Mouse (Mus musculus): ENCODE measurements around the gene Ppp1r37. TPM values are rescaled to one million over a fixed set of nuclear protein-coding genes. Genes with fewer than 3 reads are reported as not detected.

Ppp1r37 gene
- polyA plus RNA-seq, 1 experiment from 2014 or later, result 18.3 TPM

DNA sequence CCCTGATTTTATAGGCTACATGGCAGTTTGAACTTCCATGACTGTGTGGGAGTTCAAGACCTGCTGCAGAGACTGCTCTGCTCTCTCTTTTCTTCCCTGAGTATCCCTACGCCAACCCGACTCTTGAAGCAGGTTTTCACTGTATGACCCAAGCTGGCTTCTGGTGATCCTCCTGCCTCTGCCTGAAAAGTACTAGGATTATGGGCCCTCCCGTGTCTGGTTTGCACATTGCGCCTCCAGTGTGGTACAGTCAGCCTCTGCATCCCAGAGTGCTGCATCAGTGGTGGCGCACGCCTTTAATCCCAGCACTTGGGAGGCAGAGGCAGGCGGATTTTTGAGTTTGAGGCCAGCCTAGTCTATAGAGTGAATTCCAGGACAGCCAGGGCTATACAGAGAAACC lies 53.1 kb downstream of the Ppp1r37 start:
- ATAC-seq (ENCODE audit: low read depth), result no peak
- Histone ChIP-seq H3K4me2 (ENCODE audit: low read depth, low read length) (peak overlapping the region; percentile 63), H3K27ac (ENCODE audit: low read length) (no peak overlapping the region)

DNA sequence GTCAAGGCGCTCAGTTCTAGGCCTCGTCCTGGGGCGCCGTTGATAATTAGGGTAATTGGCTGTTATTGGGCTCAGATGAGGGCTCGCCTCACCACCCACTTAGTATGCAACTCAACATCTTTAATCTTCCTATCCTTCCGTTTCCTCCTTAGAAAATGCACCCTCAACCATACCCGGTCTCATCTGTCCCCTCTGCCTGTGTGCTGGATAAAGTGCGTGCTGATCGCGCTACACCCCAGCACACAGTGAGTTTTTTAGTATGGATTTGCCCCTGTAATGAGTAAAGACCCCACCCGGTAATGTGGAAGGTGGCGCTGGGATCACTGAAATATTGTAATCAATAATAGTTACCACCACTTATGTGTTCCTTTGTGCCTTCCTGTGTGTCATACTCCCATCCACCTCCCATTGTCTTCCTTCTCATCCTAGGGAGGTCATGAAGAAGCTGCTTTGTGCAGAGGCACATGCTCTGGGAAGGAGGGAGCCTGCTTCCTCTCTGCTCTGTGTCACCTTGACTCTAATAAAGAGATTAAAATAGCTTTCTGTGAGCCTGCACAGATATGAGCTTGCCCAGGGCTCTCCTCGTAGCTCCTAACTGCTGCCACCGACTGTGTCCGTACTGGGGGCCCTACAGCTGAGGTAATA lies 53.8 kb downstream of the Ppp1r37 start:
- Histone ChIP-seq H3K36me3 (ENCODE audit: control insufficient read depth, insufficient read depth, low read length) (no peaks in the 10 kb centered on the region), H3K27me3 (ENCODE audit: control insufficient read depth, insufficient read depth, low read depth, low read length) (no peaks in the 10 kb centered on the region), H3K9ac (ENCODE audit: low read length) (peak overlapping the region; percentile 75), H3K4me1 (replicated peaks; ENCODE audit: control insufficient read depth, insufficient read depth, low read length) (peaks cover 10% of the 10 kb centered on the region), H3K4me2 (ENCODE audit: low read depth, low read length) (peak overlapping the region; percentile 63), H3K4me3 (ENCODE audit: low read length) (peak overlapping the region; percentile 67), H3K27ac (ENCODE audit: low read length) (no peak overlapping the region), H3K9me3 (ENCODE audit: control insufficient read depth, low read length) (no peaks in the 10 kb centered on the region)
- 4% methylated on average over 15 of the region's 15 CpGs for WGBS
- ATAC-seq (ENCODE audit: low read depth), result peak; percentile 3; the same call in 1 of the 2 replicates

More for the DNA sequence above, 53.1 kb downstream of the Ppp1r37 start:
- no peaks in the 10 kb centered on the region for H3K9me3 ChIP-seq (ENCODE audit: control insufficient read depth, low read length)
- no peaks in the 10 kb centered on the region for H3K36me3 ChIP-seq (ENCODE audit: control insufficient read depth, insufficient read depth, low read length)
- H3K4me1 ChIP-seq (replicated peaks; ENCODE audit: control insufficient read depth, insufficient read depth, low read length), result peaks cover 10% of the 10 kb centered on the region
- no peak overlapping the region for H3K4me3 ChIP-seq (ENCODE audit: low read length)
- 89% methylated on average over 7 of the region's 7 CpGs for WGBS
- H3K27me3 ChIP-seq (ENCODE audit: control insufficient read depth, insufficient read depth, low read depth, low read length), result no peaks in the 10 kb centered on the region
- no peak overlapping the region for H3K9ac ChIP-seq (ENCODE audit: low read length)

DNA sequence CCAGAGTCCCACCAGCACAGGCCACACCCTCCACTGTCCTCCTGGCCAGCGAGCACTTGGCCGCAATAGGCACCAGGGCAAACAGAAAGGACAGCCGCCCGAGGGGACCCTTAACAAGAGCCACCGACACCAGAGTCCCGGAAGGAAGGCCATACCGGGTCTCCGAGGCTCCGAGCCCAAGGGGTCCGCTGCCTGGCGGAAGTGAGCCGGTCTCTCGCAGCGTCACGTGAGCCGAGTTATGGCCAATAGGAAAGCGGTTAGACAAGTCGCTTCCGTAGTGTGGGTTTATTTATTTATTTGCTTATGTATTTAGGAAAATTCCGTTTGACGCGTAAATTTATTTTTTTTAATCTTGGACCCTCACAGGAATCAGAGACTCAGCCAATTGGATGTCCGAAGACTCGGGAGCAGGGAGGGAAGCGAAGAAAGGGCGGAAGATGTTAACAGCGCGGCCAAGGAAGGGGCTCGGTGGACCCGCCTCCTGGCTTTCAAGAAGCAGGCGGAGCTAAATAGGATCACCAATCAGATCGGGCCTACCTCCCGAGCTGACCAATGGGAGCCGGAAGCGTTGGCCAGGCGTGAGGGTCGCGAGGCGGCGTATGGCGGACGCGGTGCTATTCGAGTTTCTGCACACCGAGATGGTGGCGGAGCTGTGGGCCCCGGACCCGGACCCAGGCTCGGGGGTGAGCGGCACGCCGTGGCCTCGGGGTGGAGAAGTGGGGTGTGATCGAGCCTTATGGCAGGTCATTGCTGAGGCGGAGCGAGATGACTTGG lies 54.5 kb downstream of the Ppp1r37 start, which contains the start of the genes Bloc1s3 and Trappc6a:
Bloc1s3 (minus strand) TSS at position 218 of the 774 bp plus-strand sequence.
Trappc6a (plus strand) TSS at position 246 of the 774 bp plus-strand sequence.
- Histone ChIP-seq H3K27ac (ENCODE audit: low read length) (peak within 1 kb of the TSS; percentile 80), H3K27me3 (ENCODE audit: control insufficient read depth, insufficient read depth, low read depth, low read length) (no peaks in the 10 kb centered on the region), H3K4me3 (ENCODE audit: low read length) (peak within 1 kb of the TSS; percentile 67), H3K36me3 (ENCODE audit: control insufficient read depth, insufficient read depth, low read length) (no peaks in the 10 kb centered on the region), H3K4me1 (replicated peaks; ENCODE audit: control insufficient read depth, insufficient read depth, low read length) (peaks cover 10% of the 10 kb centered on the region), H3K9me3 (ENCODE audit: control insufficient read depth, low read length) (no peaks in the 10 kb centered on the region), H3K4me2 (ENCODE audit: low read depth, low read length) (peak within 1 kb of the TSS; percentile 95), H3K9ac (ENCODE audit: low read length) (peak within 1 kb of the TSS; percentile 76)
- ATAC-seq (ENCODE audit: low read depth), result peak; percentile 96
- WGBS, result under 1% methylated on average over 56 of the region's 56 CpGs

DNA sequence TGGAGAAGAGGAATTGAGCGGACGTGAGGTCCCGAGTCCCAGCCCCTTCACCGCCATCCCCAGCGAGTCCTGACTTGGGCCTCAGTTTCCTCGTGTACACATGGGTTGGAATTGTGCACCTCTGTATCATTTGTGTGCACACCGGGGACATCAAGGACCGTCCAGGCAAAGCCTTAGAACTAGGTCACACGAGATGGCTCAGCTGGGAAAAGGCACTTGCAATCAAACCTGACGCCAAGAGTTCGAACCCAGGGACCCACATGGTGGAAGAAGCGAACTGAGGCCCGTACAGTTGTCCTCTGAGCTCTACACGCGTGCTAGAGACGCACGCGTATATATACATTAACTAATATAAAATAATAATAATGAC lies 55.3 kb downstream of the Ppp1r37 start:
- H3K9me3 ChIP-seq (ENCODE audit: control insufficient read depth, low read length), result no peaks in the 10 kb centered on the region
- no peaks in the 10 kb centered on the region for H3K36me3 ChIP-seq (ENCODE audit: control insufficient read depth, insufficient read depth, low read length)
- H3K9ac ChIP-seq (ENCODE audit: low read length), result peak overlapping the region; percentile 76
- WGBS, result 4% methylated on average over 18 of the region's 18 CpGs
- ATAC-seq (ENCODE audit: low read depth), result no peak
- no peaks in the 10 kb centered on the region for H3K27me3 ChIP-seq (ENCODE audit: control insufficient read depth, insufficient read depth, low read depth, low read length)
- peak overlapping the region; percentile 67 for H3K4me3 ChIP-seq (ENCODE audit: low read length)
- peak overlapping the region; percentile 80; the same call in 1 of the 2 replicates for H3K27ac ChIP-seq (ENCODE audit: low read length)
- peak overlapping the region; percentile 95 for H3K4me2 ChIP-seq (ENCODE audit: low read depth, low read length)
- peaks cover 10% of the 10 kb centered on the region for H3K4me1 ChIP-seq (replicated peaks; ENCODE audit: control insufficient read depth, insufficient read depth, low read length)

GRCm38 (mm10) chr7:19506969-19507611 lies 55.8 kb downstream of the Ppp1r37 start:
- Histone ChIP-seq H3K9me3 (ENCODE audit: control insufficient read depth, low read length) (no peaks in the 10 kb centered on the region), H3K27me3 (ENCODE audit: control insufficient read depth, insufficient read depth, low read depth, low read length) (no peaks in the 10 kb centered on the region), H3K4me2 (ENCODE audit: low read depth, low read length) (peak overlapping the region; percentile 95), H3K4me1 (replicated peaks; ENCODE audit: control insufficient read depth, insufficient read depth, low read length) (peaks cover 10% of the 10 kb centered on the region), H3K27ac (ENCODE audit: low read length) (no peak overlapping the region), H3K36me3 (ENCODE audit: control insufficient read depth, insufficient read depth, low read length) (no peaks in the 10 kb centered on the region), H3K9ac (ENCODE audit: low read length) (peak overlapping the region; percentile 76), H3K4me3 (ENCODE audit: low read length) (peak overlapping the region; percentile 67)
- WGBS, result 1% methylated on average over 64 of the region's 71 CpGs
- ATAC-seq (ENCODE audit: low read depth), result no peak

DNA sequence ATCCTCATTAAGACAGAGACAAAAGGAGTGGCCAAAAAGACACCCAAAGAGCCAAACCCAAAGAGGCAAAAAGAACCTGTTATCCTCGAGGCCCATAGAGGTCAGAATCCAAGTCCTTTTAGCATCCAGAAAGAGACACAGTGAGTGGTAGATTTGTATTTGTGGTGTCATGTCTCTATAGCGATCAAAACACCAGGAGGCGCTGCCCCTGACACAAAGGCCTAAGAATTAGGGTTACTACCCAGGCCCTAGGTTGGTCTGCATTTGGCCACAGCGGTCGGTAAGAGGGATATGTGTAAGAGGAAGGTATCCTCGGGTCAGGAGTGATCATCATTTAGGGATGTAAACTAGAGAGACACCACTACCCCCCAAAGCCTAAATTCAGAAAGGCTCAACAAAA lies 56.5 kb downstream of the Ppp1r37 start:
- Histone ChIP-seq H3K4me1 (replicated peaks; ENCODE audit: control insufficient read depth, insufficient read depth, low read length) (peaks cover 10% of the 10 kb centered on the region), H3K27ac (ENCODE audit: low read length) (no peak overlapping the region), H3K9ac (ENCODE audit: low read length) (no peak overlapping the region), H3K4me2 (ENCODE audit: low read depth, low read length) (no peak overlapping the region), H3K36me3 (ENCODE audit: control insufficient read depth, insufficient read depth, low read length) (no peaks in the 10 kb centered on the region), H3K27me3 (ENCODE audit: control insufficient read depth, insufficient read depth, low read depth, low read length) (no peaks in the 10 kb centered on the region), H3K9me3 (ENCODE audit: control insufficient read depth, low read length) (no peaks in the 10 kb centered on the region), H3K4me3 (ENCODE audit: low read length) (no peak overlapping the region)
- no peak for ATAC-seq (ENCODE audit: low read depth)
- WGBS, result 32% methylated on average over 6 of the region's 6 CpGs

GRCm38 (mm10) chr7:19503481-19504068 lies 59.3 kb downstream of the Ppp1r37 start:
- Histone ChIP-seq H3K4me2 (ENCODE audit: low read depth, low read length) (no peak overlapping the region), H3K27ac (ENCODE audit: low read length) (no peak overlapping the region), H3K9ac (ENCODE audit: low read length) (no peak overlapping the region), H3K9me3 (ENCODE audit: control insufficient read depth, low read length) (no peaks in the 10 kb centered on the region), H3K27me3 (ENCODE audit: control insufficient read depth, insufficient read depth, low read depth, low read length) (no peaks in the 10 kb centered on the region), H3K4me1 (replicated peaks; ENCODE audit: control insufficient read depth, insufficient read depth, low read length) (peaks cover 10% of the 10 kb centered on the region), H3K36me3 (ENCODE audit: control insufficient read depth, insufficient read depth, low read length) (no peaks in the 10 kb centered on the region), H3K4me3 (ENCODE audit: low read length) (no peak overlapping the region)
- 29% methylated on average over 5 of the region's 5 CpGs for WGBS
- no peak for ATAC-seq (ENCODE audit: low read depth)

DNA sequence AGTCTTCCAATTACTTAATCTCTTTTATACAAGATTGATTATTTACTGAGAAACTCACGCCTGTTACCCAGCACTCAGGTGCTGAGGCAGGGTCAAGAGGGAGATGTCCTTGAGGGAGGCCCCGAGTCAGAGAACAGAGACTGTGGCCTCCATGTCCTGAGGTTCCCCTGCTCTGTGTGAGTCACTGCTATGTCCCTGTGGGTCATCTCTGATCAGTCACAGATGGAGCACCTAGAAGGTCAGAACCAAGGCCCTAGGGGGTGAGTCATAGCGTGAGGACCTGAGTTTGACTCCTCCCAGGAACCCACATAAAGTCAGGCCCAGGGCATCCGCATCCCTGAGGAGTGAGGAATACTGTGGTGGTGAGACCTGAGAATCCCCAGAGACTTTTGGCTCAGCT lies 61.2 kb downstream of the Ppp1r37 start:
- no peak overlapping the region for H3K9ac ChIP-seq (ENCODE audit: low read length)
- H3K4me1 ChIP-seq (replicated peaks; ENCODE audit: control insufficient read depth, insufficient read depth, low read length), result no peaks in the 10 kb centered on the region
- H3K4me3 ChIP-seq (ENCODE audit: low read length), result no peak overlapping the region
- H3K9me3 ChIP-seq (ENCODE audit: control insufficient read depth, low read length), result no peaks in the 10 kb centered on the region
- no peaks in the 10 kb centered on the region for H3K27me3 ChIP-seq (ENCODE audit: control insufficient read depth, insufficient read depth, low read depth, low read length)
- no peak for ATAC-seq (ENCODE audit: low read depth)
- H3K36me3 ChIP-seq (ENCODE audit: control insufficient read depth, insufficient read depth, low read length), result no peaks in the 10 kb centered on the region
- 82% methylated on average over 4 of the region's 4 CpGs for WGBS
- no peak overlapping the region for H3K27ac ChIP-seq (ENCODE audit: low read length)
- H3K4me2 ChIP-seq (ENCODE audit: low read depth, low read length), result no peak overlapping the region

All from lung, embryonic 16.5 days (tissue).